In genomic region chr6:8046446-8046845, GRCm38 (mm10) we compare ENCODE assay signal across 15 mouse cellular contexts.
DNase-seq lines count a peak whose midpoint lies in the region; ATAC-seq and TF ChIP-seq lines count a peak whose summit lies in the region.
"Had no signal": no experiment of that assay in that cellular context is flagged by ENCODE, and none has a peak within 500 bp of the region (broad histone marks: within the 10 kb centered on the region; RNA-seq: fewer than 3 reads in every experiment).

No protein-coding gene starts in this region.

- WGBS in intestine, embryonic 15.5 days = 48% methylated on average over 4 of the region's 4 CpGs
- WGBS in intestine, postnatal 0 days = 42% methylated on average over 4 of the region's 4 CpGs
- WGBS in kidney, adult 2 months = 26% methylated on average over 4 of the region's 4 CpGs

- no peaks in the 10 kb centered on the region for H3K4me1 ChIP-seq in intestine, embryonic 15.5 days (replicated peaks)
- H3K4me1 ChIP-seq in intestine, postnatal 0 days (replicated peaks; ENCODE audit: control insufficient read depth, insufficient read depth, low read length) = no peaks in the 10 kb centered on the region
- no peaks in the 10 kb centered on the region for H3K4me1 ChIP-seq in kidney, adult 2 months (ENCODE audit: control insufficient read depth, insufficient read depth, low read length)
- H3K4me1 ChIP-seq: midbrain, embryonic 12.5 days; neural tube, embryonic 12.5 days had no signal

- DNase-seq in adrenal gland, postnatal 10 days = peak; percentile 37
- peak; percentile 55 for DNase-seq in kidney, adult 2 months
- DNase-seq in lung, postnatal 14 days = peak; percentile 20
- no peak for DNase-seq in neural tube, embryonic 10.5 days (ENCODE audit: extremely low spot score, low spot score)
- no peak for DNase-seq in cerebellum, adult 11 months
- no peak for DNase-seq in urinary bladder, postnatal 14 days (ENCODE audit: low spot score)
- DNase-seq: cerebellum, postnatal 36 days; layer of hippocampus, postnatal 36 days; right cerebral cortex, postnatal 25 days; thymus, adult 2 months had no signal

- no peak overlapping the region for H3K27ac ChIP-seq in intestine, embryonic 15.5 days
- no peak overlapping the region for H3K27ac ChIP-seq in intestine, postnatal 0 days (ENCODE audit: low read depth, low read length)
- H3K27ac ChIP-seq in kidney, adult 2 months (ENCODE audit: insufficient read depth, low read depth, low read length) = 0 out of 2 replicates have a peak overlapping the region, but pooled peaks have one; percentile 2
- H3K27ac ChIP-seq: liver, embryonic 14.5 days; midbrain, embryonic 12.5 days; neural tube, embryonic 12.5 days had no signal

- no peak for TF ChIP-seq CTCF in intestine, postnatal 0 days (IDR thresholded peaks at IDR 0.05; ENCODE audit: low read depth)
- TF ChIP-seq CTCF in kidney, adult 2 months (conservative IDR thresholded peaks at IDR 0.05; ENCODE audit: insufficient read depth, insufficient read length, low read depth, low read length) = no peak

- no peaks in the 10 kb centered on the region for H3K27me3 ChIP-seq in intestine, embryonic 15.5 days (replicated peaks)
- no peaks in the 10 kb centered on the region for H3K27me3 ChIP-seq in intestine, postnatal 0 days (replicated peaks; ENCODE audit: control insufficient read depth, insufficient read depth, low read length)
- no peaks in the 10 kb centered on the region for H3K27me3 ChIP-seq in kidney, adult 2 months (replicated peaks; ENCODE audit: control insufficient read depth, insufficient read depth, low read length)
- H3K27me3 ChIP-seq: midbrain, embryonic 12.5 days; neural tube, embryonic 12.5 days had no signal

- no peak overlapping the region for H3K4me2 ChIP-seq in intestine, embryonic 15.5 days (replicated peaks)
- no peak overlapping the region for H3K4me2 ChIP-seq in intestine, postnatal 0 days (replicated peaks; ENCODE audit: low read depth)
- H3K4me2 ChIP-seq: midbrain, embryonic 12.5 days; neural tube, embryonic 12.5 days had no signal

- H3K4me3 ChIP-seq in intestine, embryonic 15.5 days (replicated peaks) = no peak overlapping the region
- H3K4me3 ChIP-seq in intestine, postnatal 0 days (ENCODE audit: low read depth, low read length) = no peak overlapping the region
- H3K4me3 ChIP-seq in kidney, adult 2 months (ENCODE audit: insufficient read depth, low read depth, low read length) = no peak overlapping the region
- H3K4me3 ChIP-seq: midbrain, embryonic 12.5 days; neural tube, embryonic 12.5 days had no signal

- no peak for TF ChIP-seq POLR2A in kidney, adult 2 months (IDR thresholded peaks at IDR 0.05; ENCODE audit: low read depth, low read length)

- no peak overlapping the region for H3K9ac ChIP-seq in intestine, embryonic 15.5 days
- H3K9ac ChIP-seq in intestine, postnatal 0 days (ENCODE audit: low read depth, low read length) = no peak overlapping the region
- H3K9ac ChIP-seq: liver, embryonic 14.5 days; midbrain, embryonic 12.5 days; neural tube, embryonic 12.5 days had no signal

- H3K36me3 ChIP-seq in intestine, embryonic 15.5 days = no peaks in the 10 kb centered on the region
- no peaks in the 10 kb centered on the region for H3K36me3 ChIP-seq in intestine, postnatal 0 days (ENCODE audit: control insufficient read depth, insufficient read depth)
- H3K36me3 ChIP-seq in kidney, adult 2 months (ENCODE audit: control insufficient read depth, insufficient read depth, low read length) = no peaks in the 10 kb centered on the region
- H3K36me3 ChIP-seq: midbrain, embryonic 12.5 days; neural tube, embryonic 12.5 days had no signal

- no peaks in the 10 kb centered on the region for H3K9me3 ChIP-seq in intestine, embryonic 15.5 days
- H3K9me3 ChIP-seq in intestine, postnatal 0 days (ENCODE audit: control insufficient read depth) = no peaks in the 10 kb centered on the region
- H3K9me3 ChIP-seq: midbrain, embryonic 12.5 days; neural tube, embryonic 12.5 days had no signal

- 0 out of 2 replicates have a peak, but pooled peaks have one; percentile 41 for ATAC-seq in intestine, embryonic 15.5 days
- ATAC-seq in intestine, postnatal 0 days = no peak

Comparison
In these comparisons a context has a peak if more than half of its experiments do, and no peak if none do; other contexts are left out.
1. DNase-seq: peak in adrenal gland, postnatal 10 days (single experiment), kidney, adult 2 months (single experiment) and lung, postnatal 14 days (single experiment); none in neural tube, embryonic 10.5 days (single experiment), cerebellum, adult 11 months (single experiment) and urinary bladder, postnatal 14 days (single experiment).